Mouse (Mus musculus) urinary bladder, postnatal 14 days (tissue): ENCODE data around the gene Gstp2.

Source experiments
- DNase-seq: peaks from one replicate; pipeline ENCODE4 v3.0.0; 2021; ENCODE audit warnings: low spot score

The Gstp2 gene

GRCm38 (mm10) chr19:4005971-4006370, 39.9 kb downstream of the Gstp2 start:
- no peak for DNase-seq

DNA sequence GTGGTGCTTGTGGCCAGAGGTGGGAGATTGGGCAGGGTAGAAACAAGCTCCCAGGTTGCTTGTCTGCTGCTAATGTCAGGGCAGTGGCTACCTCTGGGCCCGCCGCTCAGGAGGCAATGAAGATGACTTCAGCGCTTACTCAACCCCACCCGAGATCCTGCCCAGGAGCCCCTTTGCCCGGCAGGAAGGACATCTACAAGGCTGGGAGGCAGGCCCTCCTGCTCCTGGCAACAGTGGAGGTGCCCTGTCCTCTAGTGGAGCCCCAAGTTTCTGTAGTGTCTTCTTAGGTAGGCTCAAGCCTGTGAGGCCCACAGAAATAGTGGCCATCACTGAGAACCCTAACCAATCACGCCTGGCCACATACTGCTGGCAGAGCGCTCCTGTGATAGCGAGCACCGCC, 40.7 kb downstream of the Gstp2 start:
- DNase-seq, result no peak

DNA sequence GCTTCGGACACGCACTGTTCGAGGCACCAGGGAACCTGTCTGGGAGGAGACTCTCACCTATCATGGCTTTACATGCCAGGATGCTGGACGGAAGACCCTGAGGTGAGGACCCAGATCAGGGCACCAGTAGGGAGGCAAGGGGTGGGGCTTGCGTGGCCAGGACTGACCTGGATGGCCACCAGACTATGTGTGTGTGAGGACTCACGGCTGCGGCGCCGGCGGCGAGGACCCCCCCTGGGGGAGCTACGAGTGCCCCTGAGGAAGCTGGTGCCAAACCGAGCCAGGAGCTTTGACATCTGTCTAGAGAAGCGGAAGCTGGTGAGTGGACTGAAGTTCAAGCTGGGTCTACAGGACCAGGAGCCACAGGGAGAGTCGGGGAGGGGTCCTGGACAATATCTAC, 41.5 kb downstream of the Gstp2 start:
- DNase-seq, result no peak

- no peak for DNase-seq
Observed at GRCm38 (mm10) chr19:4003641-4004040, 42.2 kb downstream of the Gstp2 start.

DNA sequence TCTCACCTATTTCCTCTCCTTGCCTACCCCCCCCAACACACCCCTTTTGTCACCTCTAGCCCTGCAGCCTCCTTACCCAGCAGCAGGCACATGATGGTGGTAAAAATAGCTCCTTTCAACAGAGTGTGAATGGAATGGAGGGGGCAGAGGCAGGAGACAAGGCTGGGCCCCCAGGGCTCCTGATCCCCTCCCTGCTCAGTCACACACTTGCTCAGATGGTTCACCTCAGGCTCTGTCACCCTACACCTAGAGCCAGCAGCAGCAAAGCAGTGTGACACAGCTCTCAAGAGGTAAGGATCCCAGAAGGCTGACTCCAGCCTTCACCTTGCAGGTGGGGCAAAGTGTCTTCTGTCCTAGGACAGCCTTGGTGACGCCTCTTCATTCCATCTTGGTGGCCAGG, 42.7 kb downstream of the Gstp2 start, which contains the start of gene Doc2g:
Gene Doc2g, plus strand, starts transcription at position 202 of the 400 bp plus-strand sequence.
- no peak for DNase-seq

- DNase-seq, result no peak
Observed at GRCm38 (mm10) chr19:4001752-4002151, 44.1 kb downstream of the Gstp2 start.

GRCm38 (mm10) chr19:4000949-4001525, 44.8 kb downstream of the Gstp2 start:
- DNase-seq, result no peak

GRCm38 (mm10) chr19:4000119-4000900, 45.5 kb downstream of the Gstp2 start, which contains the start of the genes Nudt8 and Gm49405:
Gene Nudt8, plus strand, starts transcription at chr19:4000580.
Gene Gm49405, plus strand, starts transcription at chr19:4000626.
- DNase-seq, result peak; percentile 98

DNA sequence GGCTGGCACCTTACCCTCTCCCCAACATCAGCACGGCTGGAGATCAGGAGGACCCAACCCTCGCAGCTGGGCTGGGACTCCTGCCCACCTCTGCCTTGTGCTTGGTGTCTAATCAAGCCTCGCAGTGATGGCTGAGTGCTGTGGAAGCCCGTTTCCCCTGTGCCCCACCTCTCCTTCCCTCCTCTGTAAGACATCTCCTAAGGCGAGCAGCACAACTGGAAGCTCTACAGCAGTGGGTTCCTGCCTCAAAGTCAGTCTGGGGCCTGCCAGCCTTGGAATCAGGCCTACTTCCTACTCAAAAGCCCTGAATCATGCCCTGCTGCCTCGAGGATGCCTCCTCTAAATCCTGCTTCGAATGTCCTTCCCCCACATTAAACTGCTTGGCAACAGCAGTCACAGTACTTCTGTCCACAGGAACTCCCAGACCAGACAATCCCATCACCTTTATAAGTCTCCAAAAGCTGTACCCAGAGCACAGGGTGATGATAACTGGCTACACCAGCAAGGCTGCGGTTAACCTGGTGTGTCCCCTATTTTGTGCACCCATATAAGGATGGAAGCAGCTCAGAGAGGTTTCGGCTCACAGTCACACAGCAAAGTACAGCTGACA, 46.6 kb downstream of the Gstp2 start:
- DNase-seq, result no peak

DNA sequence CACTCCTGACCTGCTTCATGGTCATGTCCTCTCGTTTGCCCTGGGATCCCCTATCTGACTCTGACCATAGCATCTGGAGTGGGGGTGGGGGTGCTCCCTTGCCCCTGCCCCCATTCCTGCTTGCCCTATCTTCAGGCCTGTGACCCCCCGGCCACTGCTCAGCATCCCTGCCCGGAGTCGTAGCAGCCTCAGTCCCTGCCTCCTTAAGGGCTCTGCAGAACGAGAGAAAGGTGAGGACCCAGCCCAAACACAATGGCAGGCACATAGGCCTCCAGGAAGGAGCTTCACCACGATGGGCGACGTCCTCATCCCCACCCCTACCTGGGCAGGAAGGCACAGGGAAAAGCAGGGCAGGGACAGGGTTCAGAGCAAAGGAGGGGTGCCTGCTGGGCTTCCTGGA, 47.5 kb downstream of the Gstp2 start:
- DNase-seq, result no peak

- no peak for DNase-seq
Observed at GRCm38 (mm10) chr19:3997231-3997630, 48.6 kb downstream of the Gstp2 start.

DNA sequence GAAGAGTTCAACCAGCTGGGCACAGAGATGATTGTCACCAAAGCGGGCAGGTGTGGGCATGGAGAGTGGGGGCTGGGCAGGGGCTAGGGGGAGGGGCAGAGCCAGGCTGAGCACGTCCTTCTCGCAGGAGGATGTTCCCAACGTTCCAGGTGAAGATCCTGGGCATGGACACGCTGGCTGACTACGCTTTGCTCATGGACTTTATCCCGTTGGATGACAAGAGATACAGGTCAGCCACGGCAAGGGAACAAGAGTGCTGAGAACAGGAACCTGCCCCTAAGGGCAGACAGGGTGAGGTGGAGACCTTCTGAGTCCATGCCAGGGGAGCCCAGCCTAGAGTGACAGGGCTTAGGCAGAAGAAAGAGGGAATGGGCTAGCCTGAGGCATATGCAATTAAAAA, 49.1 kb downstream of the Gstp2 start:
- no peak for DNase-seq

DNA sequence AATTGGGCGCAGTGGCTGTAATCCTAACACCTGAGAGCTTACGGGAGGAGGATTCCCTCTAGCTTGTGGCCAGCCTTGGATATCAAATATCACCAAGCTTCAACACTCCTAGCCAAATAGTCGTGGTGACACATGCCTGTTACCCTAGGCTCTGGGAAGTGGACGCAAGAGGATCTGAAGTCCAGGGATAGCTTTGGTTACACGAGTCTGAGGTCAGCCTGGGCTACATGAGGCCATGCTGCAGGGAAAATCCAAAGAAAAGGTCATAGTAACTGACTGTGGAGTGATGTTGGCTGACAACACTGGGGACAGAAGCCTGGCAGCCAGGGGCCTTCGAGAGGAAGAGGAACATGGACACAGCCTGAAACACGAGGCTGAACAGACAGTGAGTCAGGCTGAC, 49.7 kb downstream of the Gstp2 start:
- DNase-seq, result no peak

- DNase-seq, result no peak
Observed at GRCm38 (mm10) chr19:3995505-3995904, 50.3 kb downstream of the Gstp2 start.

GRCm38 (mm10) chr19:3994932-3995331, 50.9 kb downstream of the Gstp2 start:
- no peak for DNase-seq

DNA sequence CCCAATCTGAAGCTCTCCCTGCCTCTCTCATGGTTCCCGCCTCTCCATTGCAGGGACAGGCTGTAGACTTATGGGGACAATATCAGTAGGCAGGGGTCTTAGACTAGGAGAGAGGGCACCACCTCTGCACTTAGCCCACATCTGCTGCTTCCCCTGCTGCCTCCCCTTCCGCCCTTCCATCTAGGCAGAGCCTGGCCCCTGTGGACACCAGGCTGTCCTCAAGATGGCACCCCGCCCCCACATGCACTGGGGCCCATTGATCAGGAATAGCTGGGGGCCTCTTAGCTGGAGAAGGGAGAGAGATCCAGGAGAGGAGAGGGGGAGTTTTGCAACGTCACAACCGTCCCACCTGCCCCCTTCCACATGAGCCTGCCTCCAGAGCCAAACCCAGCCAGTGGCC, 53.4 kb downstream of the Gstp2 start, which contains the start of gene Tbx10:
Gene Tbx10, plus strand, starts transcription at position 337 of the 400 bp plus-strand sequence.
- no peak for DNase-seq

GRCm38 (mm10) chr19:3991966-3992365, 53.9 kb downstream of the Gstp2 start:
- no peak for DNase-seq

- DNase-seq, result no peak
Observed at GRCm38 (mm10) chr19:3991562-3991961, 54.3 kb downstream of the Gstp2 start.

DNA sequence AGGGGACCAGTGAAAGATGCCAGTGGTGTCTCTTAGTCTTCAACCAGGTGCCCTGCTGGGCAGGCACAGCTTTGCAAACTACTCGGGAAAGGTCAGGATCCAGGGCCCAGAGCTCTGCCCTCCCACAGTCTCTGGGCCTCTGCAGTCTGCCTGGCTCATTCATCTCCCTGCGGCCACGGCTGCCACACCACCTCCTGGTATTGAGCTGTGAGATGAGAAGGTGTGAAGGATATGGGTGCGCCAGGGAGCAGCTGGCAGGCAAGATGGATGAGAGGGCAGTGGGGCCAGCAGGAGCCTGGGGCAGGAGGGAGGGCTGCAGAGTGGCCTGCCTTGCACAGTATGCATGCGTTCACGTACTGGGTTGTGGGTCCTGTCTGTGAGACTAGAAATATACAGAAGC, 55.0 kb downstream of the Gstp2 start:
- DNase-seq, result no peak
